Mouse (Mus musculus): ENCODE results near the gene Pim1. TPM values are rescaled to one million over a fixed set of nuclear protein-coding genes. Genes with fewer than 3 reads are reported as not detected.

Pim1 gene
- polyA plus RNA-seq, 1 experiment = 3.5 TPM

DNA sequence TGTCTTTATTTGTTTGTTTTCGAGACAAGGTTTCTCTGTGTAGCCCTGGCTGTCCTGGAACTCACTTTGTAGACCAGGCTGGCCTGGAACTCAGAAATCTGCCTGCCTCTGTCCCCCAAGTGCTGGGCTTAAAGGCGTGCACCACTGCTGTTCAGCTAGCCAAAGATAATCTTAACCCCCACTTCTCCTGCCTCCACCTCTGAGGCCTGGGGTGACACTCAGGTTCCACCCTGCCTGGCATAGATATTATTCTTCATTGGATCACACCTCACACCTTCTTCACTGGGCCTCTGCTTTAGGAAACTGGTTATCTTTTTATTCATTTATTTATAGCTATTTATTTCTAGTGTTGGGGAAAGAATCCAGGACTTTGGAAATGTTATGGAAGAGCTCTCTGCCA, 10.3 kb upstream of the Pim1 start:
- TF ChIP-seq POLR2A (IDR thresholded peaks at IDR 0.05; ENCODE audit: extremely low read depth, insufficient read depth, low read length) (no peak), CTCF (IDR thresholded peaks at IDR 0.05; ENCODE audit: extremely low read depth, insufficient read depth, low read length) (no peak)
- Histone ChIP-seq H3K4me3 (ENCODE audit: insufficient read depth, low read length) (no peak overlapping the region), H3K4me1 (ENCODE audit: control insufficient read depth, insufficient read depth, low read length) (no peaks in the 10 kb centered on the region), H3K27ac (ENCODE audit: insufficient read depth, low read length) (no peak overlapping the region)

DNA sequence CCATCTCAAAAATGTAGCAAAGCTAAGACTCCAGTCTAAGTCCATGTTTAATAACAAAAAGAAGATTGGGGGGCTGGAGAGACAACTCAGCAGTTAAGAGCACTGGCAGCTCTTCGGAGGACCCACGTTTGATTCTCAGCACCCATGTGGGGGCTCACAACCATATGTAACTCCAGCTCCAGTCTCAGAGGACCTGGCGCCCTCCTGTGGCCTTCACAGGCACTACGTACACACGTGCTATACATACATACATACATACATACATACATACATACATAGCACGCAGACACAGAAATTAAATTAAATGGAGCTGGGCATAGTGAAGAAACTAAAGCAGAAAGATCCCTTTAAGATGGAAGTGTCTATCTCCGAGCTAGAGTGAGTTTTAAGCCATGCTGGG, 7.9 kb upstream of the Pim1 start:
- no peak overlapping the region for H3K27ac ChIP-seq (ENCODE audit: insufficient read depth, low read length)
- TF ChIP-seq POLR2A (IDR thresholded peaks at IDR 0.05; ENCODE audit: extremely low read depth, insufficient read depth, low read length) (no peak), CTCF (IDR thresholded peaks at IDR 0.05; ENCODE audit: extremely low read depth, insufficient read depth, low read length) (no peak)
- H3K4me3 ChIP-seq (ENCODE audit: insufficient read depth, low read length) = no peak overlapping the region
- no peaks in the 10 kb centered on the region for H3K4me1 ChIP-seq (ENCODE audit: control insufficient read depth, insufficient read depth, low read length)

GRCm38 (mm10) chr17:29483282-29483681, 7.3 kb upstream of the Pim1 start:
- no peak overlapping the region for H3K27ac ChIP-seq (ENCODE audit: insufficient read depth, low read length)
- H3K4me3 ChIP-seq (ENCODE audit: insufficient read depth, low read length) = no peak overlapping the region
- TF ChIP-seq CTCF (IDR thresholded peaks at IDR 0.05; ENCODE audit: extremely low read depth, insufficient read depth, low read length) (no peak), POLR2A (IDR thresholded peaks at IDR 0.05; ENCODE audit: extremely low read depth, insufficient read depth, low read length) (no peak)
- no peaks in the 10 kb centered on the region for H3K4me1 ChIP-seq (ENCODE audit: control insufficient read depth, insufficient read depth, low read length)

- no peak for TF ChIP-seq POLR2A (IDR thresholded peaks at IDR 0.05; ENCODE audit: extremely low read depth, insufficient read depth, low read length)
- TF ChIP-seq CTCF (IDR thresholded peaks at IDR 0.05; ENCODE audit: extremely low read depth, insufficient read depth, low read length) = no peak
- no peak overlapping the region for H3K4me3 ChIP-seq (ENCODE audit: insufficient read depth, low read length)
- no peaks in the 10 kb centered on the region for H3K4me1 ChIP-seq (ENCODE audit: control insufficient read depth, insufficient read depth, low read length)
- H3K27ac ChIP-seq (ENCODE audit: insufficient read depth, low read length) = no peak overlapping the region
These were observed 6.1 kb upstream of the Pim1 start for GRCm38 (mm10) chr17:29484431-29484830.

GRCm38 (mm10) chr17:29485336-29486233, 5.0 kb upstream of the Pim1 start:
- no peak for TF ChIP-seq POLR2A (IDR thresholded peaks at IDR 0.05; ENCODE audit: extremely low read depth, insufficient read depth, low read length)
- no peak for TF ChIP-seq CTCF (IDR thresholded peaks at IDR 0.05; ENCODE audit: extremely low read depth, insufficient read depth, low read length)
- H3K27ac ChIP-seq (ENCODE audit: insufficient read depth, low read length) = no peak overlapping the region
- no peak overlapping the region for H3K4me3 ChIP-seq (ENCODE audit: insufficient read depth, low read length)
- no peaks in the 10 kb centered on the region for H3K4me1 ChIP-seq (ENCODE audit: control insufficient read depth, insufficient read depth, low read length)

DNA sequence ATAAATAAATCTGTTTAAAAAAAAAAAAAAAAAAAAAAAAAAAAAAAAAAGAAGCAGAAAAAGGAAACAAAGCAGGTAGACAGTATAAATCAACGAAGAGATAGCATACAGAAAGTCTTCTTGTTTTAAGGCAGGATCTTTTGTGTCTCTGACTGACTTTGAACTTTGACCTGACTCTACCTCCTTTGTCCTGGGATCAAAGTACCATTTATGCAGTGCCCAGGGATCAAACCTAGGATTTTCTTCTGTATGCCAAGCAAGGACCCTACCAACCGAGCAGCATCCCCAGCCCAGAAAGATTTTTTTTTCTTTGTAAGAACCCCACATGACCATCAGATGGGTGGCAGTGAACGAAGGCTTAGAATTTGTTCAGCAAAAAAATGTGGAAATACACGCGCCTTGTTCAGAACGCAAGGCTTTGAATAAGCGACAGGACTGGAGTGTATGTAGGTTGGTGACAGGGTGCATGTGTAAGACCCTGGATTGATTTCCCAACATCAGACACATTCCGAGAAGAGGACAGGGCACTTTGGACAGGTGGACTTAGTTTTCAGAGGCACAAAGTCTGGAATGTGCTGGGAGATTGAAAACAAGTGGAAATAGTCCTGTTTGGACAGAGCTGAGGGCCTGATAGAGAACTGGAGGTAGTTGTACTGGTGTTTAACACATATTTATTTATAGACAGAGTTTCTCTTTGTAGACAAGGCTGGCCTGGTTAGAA, 2.1 kb upstream of the Pim1 start:
- Histone ChIP-seq H3K4me3 (ENCODE audit: insufficient read depth, low read length) (no peak overlapping the region), H3K4me1 (ENCODE audit: control insufficient read depth, insufficient read depth, low read length) (no peaks in the 10 kb centered on the region), H3K27ac (ENCODE audit: insufficient read depth, low read length) (no peak overlapping the region)
- no peak for TF ChIP-seq POLR2A (IDR thresholded peaks at IDR 0.05; ENCODE audit: extremely low read depth, insufficient read depth, low read length)
- no peak for TF ChIP-seq CTCF (IDR thresholded peaks at IDR 0.05; ENCODE audit: extremely low read depth, insufficient read depth, low read length)

GRCm38 (mm10) chr17:29488978-29489970, 1.3 kb upstream of the Pim1 start:
- no peak for TF ChIP-seq POLR2A (IDR thresholded peaks at IDR 0.05; ENCODE audit: extremely low read depth, insufficient read depth, low read length)
- TF ChIP-seq CTCF (IDR thresholded peaks at IDR 0.05; ENCODE audit: extremely low read depth, insufficient read depth, low read length) = no peak

DNA sequence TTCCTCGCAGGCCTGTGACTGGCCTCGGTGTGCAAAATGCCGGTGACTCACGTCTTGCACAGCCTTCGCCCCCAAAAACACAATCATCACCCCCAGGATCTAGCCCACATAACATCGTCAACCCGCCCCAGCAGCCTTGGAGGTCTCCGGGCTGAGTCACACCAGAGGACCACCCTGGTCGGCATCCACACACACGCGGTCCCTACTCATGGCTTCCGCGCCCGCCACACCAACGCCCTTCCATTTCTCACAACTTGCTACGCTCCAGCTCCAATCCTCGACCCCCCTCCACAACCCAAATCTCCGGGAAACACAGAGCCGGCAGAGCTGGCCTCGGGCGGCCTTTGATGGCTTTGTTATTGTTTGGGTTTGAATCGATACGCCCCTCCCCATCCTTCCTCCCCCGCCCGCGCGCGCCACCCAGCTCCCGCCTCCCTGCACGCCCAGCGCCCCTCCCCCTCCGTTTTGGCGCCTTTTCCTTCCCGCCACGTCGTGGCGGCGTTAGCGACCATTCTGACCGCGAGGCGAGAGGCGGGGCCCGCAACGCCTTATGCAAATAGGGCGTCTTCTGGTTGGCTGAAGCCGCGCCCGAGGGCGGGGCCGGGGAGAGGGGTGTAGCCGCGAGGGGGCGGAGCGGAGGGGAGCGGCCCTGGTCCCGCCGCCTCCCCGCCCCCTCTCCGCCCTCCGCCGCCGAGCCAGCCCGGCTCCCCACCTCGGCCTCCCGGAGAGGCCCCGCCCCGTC, 411 bp upstream of the Pim1 start:
- Histone ChIP-seq H3K27ac (ENCODE audit: insufficient read depth, low read length) (peak overlapping the region; percentile 60), H3K4me1 (ENCODE audit: control insufficient read depth, insufficient read depth, low read length) (no peaks in the 10 kb centered on the region)

More at GRCm38 (mm10) chr17:29488978-29489970, 1.3 kb upstream of the Pim1 start:
- Histone ChIP-seq H3K4me3 (ENCODE audit: insufficient read depth, low read length) (peak overlapping the region; percentile 58), H3K4me1 (ENCODE audit: control insufficient read depth, insufficient read depth, low read length) (no peaks in the 10 kb centered on the region), H3K27ac (ENCODE audit: insufficient read depth, low read length) (peak overlapping the region; percentile 60)

More for the DNA sequence above, 411 bp upstream of the Pim1 start:
- no peak for TF ChIP-seq CTCF (IDR thresholded peaks at IDR 0.05; ENCODE audit: extremely low read depth, insufficient read depth, low read length)
- no peak for TF ChIP-seq POLR2A (IDR thresholded peaks at IDR 0.05; ENCODE audit: extremely low read depth, insufficient read depth, low read length)
- H3K4me3 ChIP-seq (ENCODE audit: insufficient read depth, low read length) = peak overlapping the region; percentile 58

Data from cortical plate, adult 2 months (tissue).